Mouse (Mus musculus): Measurements from ENCODE around the gene Mtus2. TPM values are rescaled to one million over a fixed set of nuclear protein-coding genes. Genes with fewer than 3 reads are reported as not detected.
A peak's percentile ranks its signal among the peaks of the same experiment; 100 is the strongest.

Gene Mtus2
- polyA plus RNA-seq, 1 experiment from 2014 or later: 43.1 TPM

DNA sequence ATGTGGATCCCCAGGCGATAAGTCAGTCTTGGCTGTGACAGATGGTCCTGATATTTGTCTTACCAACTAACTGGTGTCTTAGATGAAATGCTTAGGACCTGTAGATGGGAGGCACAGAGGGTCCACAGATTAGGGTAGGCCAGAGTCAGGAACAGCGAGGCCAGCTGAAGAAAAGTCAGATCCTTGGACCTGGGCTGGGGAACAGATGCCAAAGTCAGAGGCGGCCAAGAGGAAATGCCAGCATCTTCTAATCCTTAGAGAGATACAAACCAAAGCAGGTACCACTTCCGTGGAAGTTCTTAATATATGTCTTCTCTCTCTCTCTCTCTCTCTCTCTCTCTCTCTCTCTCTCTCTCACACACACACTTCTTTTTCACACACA is 96.5 kb downstream of the Mtus2 start:
- H3K4me3 ChIP-seq: no peak overlapping the region
- 71% methylated on average over 4 of the region's 4 CpGs for WGBS
- no peak overlapping the region for H3K4me2 ChIP-seq
- ATAC-seq (ENCODE audit: low FRiP score, low read depth): 0 out of 2 replicates have a peak, but pooled peaks have one; percentile 45
- no peaks in the 10 kb centered on the region for H3K9me3 ChIP-seq
- no peak overlapping the region for H3K27ac ChIP-seq (replicated peaks)
- H3K4me1 ChIP-seq (replicated peaks): peaks cover 13% of the 10 kb centered on the region
- no peak overlapping the region for H3K9ac ChIP-seq
- no peaks in the 10 kb centered on the region for H3K27me3 ChIP-seq
- H3K36me3 ChIP-seq: no peaks in the 10 kb centered on the region

DNA sequence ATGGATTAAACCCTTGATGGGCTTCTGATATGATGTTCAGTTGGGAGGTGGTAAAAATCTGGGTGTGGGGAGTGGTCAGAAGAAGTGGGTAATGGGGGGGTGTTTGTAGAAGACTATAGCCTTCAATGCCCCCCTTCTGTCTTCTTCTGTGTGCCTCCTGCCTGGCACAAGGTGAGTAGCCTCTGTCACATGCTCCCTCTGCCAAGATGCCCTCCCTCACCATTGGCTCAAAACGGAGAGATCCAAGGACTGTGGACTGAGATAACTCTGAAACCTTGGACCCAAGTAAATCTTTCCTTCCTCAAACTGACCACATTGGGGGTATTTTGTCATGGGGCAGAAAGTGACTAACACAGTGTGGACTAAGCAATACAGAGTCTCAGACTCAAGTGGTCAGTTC is 99.7 kb downstream of the Mtus2 start:
- H3K9me3 ChIP-seq: no peaks in the 10 kb centered on the region
- no peaks in the 10 kb centered on the region for H3K27me3 ChIP-seq
- no peak overlapping the region for H3K9ac ChIP-seq
- WGBS: 87% methylated on average over 1 of the region's 1 CpGs
- no peak for ATAC-seq (ENCODE audit: low FRiP score, low read depth)
- no peaks in the 10 kb centered on the region for H3K36me3 ChIP-seq
- H3K27ac ChIP-seq (replicated peaks): no peak overlapping the region
- peaks cover 13% of the 10 kb centered on the region for H3K4me1 ChIP-seq (replicated peaks)
- no peak overlapping the region for H3K4me2 ChIP-seq
- no peak overlapping the region for H3K4me3 ChIP-seq

DNA sequence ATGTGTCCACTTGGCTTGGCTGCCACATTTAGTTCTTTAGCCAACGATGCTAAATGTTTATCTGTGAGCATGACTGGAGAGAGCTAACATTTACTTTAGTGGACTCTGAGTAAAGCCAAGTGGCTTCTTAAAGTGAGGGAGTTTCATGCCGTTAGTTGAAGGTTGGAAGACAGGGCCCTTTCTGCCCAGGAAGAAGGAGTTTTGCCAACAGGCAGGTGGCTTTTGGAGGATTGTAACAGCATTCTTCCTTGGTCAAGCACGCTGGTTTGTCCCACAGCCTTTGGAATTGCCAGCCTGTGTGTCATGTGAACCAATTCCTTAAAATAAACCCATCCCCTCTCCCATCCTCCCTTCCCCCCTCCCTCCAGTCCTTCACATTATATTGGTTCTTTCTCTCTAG is 100.3 kb downstream of the Mtus2 start:
- Histone ChIP-seq H3K4me3 (no peak overlapping the region), H3K27ac (replicated peaks) (no peak overlapping the region), H3K9me3 (no peaks in the 10 kb centered on the region), H3K9ac (no peak overlapping the region), H3K4me2 (no peak overlapping the region), H3K4me1 (replicated peaks) (peaks cover 12% of the 10 kb centered on the region), H3K36me3 (no peaks in the 10 kb centered on the region), H3K27me3 (no peaks in the 10 kb centered on the region)
- 81% methylated on average over 3 of the region's 3 CpGs for WGBS
- no peak for ATAC-seq (ENCODE audit: low FRiP score, low read depth)

DNA sequence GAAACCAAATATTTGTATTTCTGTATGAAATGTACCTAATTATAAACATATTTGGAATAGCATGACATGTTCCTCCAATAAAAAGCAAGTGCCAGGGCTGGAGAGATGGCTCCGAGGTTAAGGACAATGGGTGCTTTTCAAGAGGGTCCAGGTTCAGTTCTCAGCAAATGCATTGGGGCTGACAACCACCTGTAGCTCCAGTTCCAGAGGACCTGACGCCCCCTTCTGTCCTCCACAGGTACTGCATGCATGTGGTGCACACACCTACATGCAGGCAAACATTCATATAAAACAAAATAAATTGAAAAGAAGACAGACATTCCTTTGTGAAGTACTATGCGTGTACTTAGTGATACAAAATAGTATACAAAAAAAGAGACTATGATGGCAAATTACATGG is 102.2 kb downstream of the Mtus2 start:
- no peak overlapping the region for H3K4me3 ChIP-seq
- H3K27ac ChIP-seq (replicated peaks): no peak overlapping the region
- H3K4me1 ChIP-seq (replicated peaks): no peaks in the 10 kb centered on the region
- H3K27me3 ChIP-seq: no peaks in the 10 kb centered on the region
- ATAC-seq (ENCODE audit: low FRiP score, low read depth): no peak
- no peaks in the 10 kb centered on the region for H3K36me3 ChIP-seq
- H3K4me2 ChIP-seq: no peak overlapping the region
- WGBS: 74% methylated on average over 3 of the region's 3 CpGs
- no peaks in the 10 kb centered on the region for H3K9me3 ChIP-seq
- no peak overlapping the region for H3K9ac ChIP-seq

DNA sequence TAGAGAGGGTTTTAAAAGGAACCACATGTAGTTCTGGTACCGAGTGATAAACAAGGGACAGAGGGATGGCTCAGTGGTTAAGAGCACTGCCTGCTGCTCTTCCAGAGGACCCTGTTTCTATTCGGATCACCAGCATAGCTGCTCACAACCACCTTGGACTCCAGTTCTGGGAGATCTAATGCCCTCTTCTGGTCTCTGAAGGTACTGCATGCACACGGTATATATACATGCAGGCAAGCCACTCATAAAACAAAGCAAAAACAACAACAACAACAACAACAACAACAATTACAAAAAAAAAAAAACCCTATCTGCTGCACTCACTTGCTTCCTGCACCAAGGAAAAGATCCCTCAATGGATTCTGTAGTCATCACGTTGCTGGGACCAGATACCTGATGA is 104.7 kb downstream of the Mtus2 start:
- Histone ChIP-seq H3K27ac (replicated peaks) (no peak overlapping the region), H3K4me1 (replicated peaks) (no peaks in the 10 kb centered on the region), H3K36me3 (no peaks in the 10 kb centered on the region), H3K9me3 (no peaks in the 10 kb centered on the region), H3K27me3 (no peaks in the 10 kb centered on the region), H3K9ac (no peak overlapping the region), H3K4me2 (no peak overlapping the region), H3K4me3 (no peak overlapping the region)
- ATAC-seq (ENCODE audit: low FRiP score, low read depth): no peak
- 88% methylated on average over 4 of the region's 4 CpGs for WGBS

DNA sequence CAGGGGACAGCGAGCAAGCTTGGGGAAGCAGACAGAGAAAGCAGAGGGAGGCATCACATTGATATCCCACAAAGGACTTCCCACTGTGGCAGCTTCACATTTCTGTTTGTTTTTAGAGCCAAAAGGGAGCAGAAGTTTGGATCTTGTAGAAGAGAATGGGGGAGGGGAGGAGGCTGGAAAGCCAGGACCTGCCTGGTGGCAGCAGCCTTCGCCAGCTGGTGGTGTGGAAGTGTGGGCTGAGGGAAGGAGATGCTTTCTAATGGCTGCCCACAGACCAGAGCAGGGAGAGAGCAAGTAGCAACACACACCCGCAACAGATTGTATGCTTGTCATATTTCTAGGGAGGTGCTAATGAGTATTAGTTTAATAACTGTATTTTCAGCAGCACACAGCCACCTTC is 106.6 kb downstream of the Mtus2 start:
- Histone ChIP-seq H3K27me3 (no peaks in the 10 kb centered on the region), H3K4me3 (no peak overlapping the region), H3K36me3 (no peaks in the 10 kb centered on the region), H3K9me3 (no peaks in the 10 kb centered on the region), H3K4me2 (no peak overlapping the region), H3K4me1 (replicated peaks) (no peaks in the 10 kb centered on the region), H3K9ac (no peak overlapping the region), H3K27ac (replicated peaks) (no peak overlapping the region)
- no peak for ATAC-seq (ENCODE audit: low FRiP score, low read depth)
- 79% methylated on average over 3 of the region's 3 CpGs for WGBS

DNA sequence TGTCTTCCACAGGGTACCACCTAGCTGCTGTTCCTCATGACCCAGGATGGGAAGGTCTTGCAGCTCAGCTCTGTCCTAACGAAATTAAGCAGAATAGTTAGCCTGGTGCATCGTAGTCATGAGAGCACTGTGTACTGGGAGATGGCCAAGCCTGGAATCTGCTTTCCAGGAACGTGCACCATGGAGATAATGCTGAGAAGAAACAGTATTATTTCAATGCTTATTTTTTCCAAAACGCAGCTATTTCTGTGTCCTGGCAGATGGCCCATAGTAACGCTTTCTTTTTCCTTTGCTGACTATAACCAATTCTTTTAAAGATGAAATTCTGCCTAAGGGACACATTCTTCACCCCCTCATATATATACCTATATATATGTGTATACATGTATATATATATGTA is 108.1 kb downstream of the Mtus2 start:
- Histone ChIP-seq H3K36me3 (no peaks in the 10 kb centered on the region), H3K27me3 (no peaks in the 10 kb centered on the region), H3K4me1 (replicated peaks) (no peaks in the 10 kb centered on the region), H3K9ac (no peak overlapping the region), H3K4me2 (no peak overlapping the region), H3K9me3 (no peaks in the 10 kb centered on the region), H3K27ac (replicated peaks) (no peak overlapping the region), H3K4me3 (no peak overlapping the region)
- ATAC-seq (ENCODE audit: low FRiP score, low read depth): no peak
- WGBS: 71% methylated on average over 5 of the region's 5 CpGs

DNA sequence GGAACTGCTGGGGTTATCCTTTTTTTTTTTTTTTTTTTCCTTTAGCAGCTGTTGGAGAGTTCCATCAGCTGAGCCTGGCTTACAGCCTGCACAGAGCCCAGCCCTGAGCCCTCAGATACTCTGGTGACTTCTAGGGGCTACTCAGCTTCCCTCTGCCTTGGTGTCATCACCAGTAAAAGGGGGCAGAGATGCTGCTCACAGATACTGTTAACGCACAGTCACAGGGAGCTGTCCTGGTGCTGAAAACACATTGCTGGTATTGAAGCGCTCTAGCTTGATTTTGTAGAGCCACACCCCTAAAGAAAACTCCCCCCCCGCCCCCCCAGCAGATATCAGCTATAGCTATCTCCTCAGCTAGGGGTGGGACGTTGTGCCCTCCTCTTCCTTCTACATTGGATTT is 112.8 kb downstream of the Mtus2 start:
- no peaks in the 10 kb centered on the region for H3K27me3 ChIP-seq
- ATAC-seq (ENCODE audit: low FRiP score, low read depth): no peak
- H3K36me3 ChIP-seq: no peaks in the 10 kb centered on the region
- no peaks in the 10 kb centered on the region for H3K4me1 ChIP-seq (replicated peaks)
- H3K4me3 ChIP-seq: no peak overlapping the region
- H3K9ac ChIP-seq: no peak overlapping the region
- 13% methylated on average over 4 of the region's 4 CpGs for WGBS
- H3K27ac ChIP-seq (replicated peaks): no peak overlapping the region
- H3K4me2 ChIP-seq: no peak overlapping the region
- H3K9me3 ChIP-seq: no peaks in the 10 kb centered on the region

DNA sequence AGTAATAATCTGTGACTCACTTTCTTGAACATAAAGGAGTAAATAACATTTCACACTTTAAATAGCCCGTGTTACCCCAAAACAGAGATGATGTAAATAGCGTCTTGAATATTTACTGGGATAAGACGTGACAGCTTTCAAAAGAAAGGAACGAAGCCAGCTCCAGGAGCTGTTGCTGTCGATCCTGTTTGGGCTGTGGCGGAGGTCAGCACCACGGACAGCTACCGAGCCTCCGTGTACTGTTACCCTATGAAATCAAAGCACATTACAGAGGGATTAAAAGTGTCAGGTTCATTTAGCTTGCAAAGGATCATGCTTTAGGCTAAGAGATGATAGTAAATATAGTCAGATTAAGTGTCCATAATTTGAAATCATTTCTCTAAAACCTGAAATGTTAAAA is 114.7 kb downstream of the Mtus2 start:
- Histone ChIP-seq H3K4me3 (no peak overlapping the region), H3K27me3 (no peaks in the 10 kb centered on the region), H3K27ac (replicated peaks) (no peak overlapping the region), H3K9ac (no peak overlapping the region), H3K9me3 (no peaks in the 10 kb centered on the region), H3K36me3 (no peaks in the 10 kb centered on the region), H3K4me2 (no peak overlapping the region), H3K4me1 (replicated peaks) (no peaks in the 10 kb centered on the region)
- WGBS: 12% methylated on average over 9 of the region's 9 CpGs
- no peak for ATAC-seq (ENCODE audit: low FRiP score, low read depth)

DNA sequence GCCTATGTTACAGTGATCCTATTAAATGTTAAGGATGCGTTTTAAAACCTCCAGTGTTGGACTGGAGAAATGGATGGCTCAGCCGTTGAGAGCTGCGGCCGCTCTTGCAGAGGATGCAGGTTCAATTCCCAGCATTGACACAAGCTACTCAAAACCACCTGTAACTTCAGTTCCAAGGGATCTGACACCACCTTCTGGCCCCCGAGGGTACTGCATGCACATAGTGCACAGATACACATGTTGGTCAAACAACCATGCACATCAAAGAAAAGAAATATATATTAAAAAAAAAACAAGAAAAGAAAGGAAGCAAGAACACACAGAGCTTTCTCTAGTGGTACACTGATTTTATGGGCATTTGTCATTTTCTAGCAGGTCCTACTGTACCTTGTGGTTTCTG is 116.3 kb downstream of the Mtus2 start:
- Histone ChIP-seq H3K4me1 (replicated peaks) (no peaks in the 10 kb centered on the region), H3K9me3 (no peaks in the 10 kb centered on the region), H3K4me3 (no peak overlapping the region), H3K4me2 (no peak overlapping the region), H3K27ac (replicated peaks) (no peak overlapping the region), H3K27me3 (no peaks in the 10 kb centered on the region), H3K36me3 (no peaks in the 10 kb centered on the region), H3K9ac (no peak overlapping the region)
- WGBS: 94% methylated on average over 5 of the region's 5 CpGs
- ATAC-seq (ENCODE audit: low FRiP score, low read depth): no peak

DNA sequence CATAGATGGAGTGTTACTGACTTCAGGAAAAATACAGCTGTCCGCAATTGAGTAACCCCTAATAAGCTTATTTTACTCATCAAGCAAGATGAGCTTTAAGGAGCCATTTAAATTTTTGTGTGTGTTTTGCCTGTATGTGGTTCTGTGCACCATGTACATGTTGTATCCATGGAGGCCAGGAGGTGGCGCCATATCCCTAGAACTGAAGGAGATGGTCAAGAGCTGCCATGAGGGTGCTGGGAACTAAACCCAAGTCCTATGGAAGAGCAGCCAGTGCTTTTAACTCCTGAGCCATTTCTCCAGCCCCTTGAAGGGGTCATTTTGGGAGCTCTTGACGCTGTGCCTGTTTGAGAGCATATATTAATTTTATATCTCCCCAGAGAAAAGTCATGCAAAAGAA is 122.6 kb downstream of the Mtus2 start:
- no peak overlapping the region for H3K4me2 ChIP-seq
- no peaks in the 10 kb centered on the region for H3K9me3 ChIP-seq
- WGBS: 82% methylated on average over 3 of the region's 3 CpGs
- no peaks in the 10 kb centered on the region for H3K4me1 ChIP-seq (replicated peaks)
- no peaks in the 10 kb centered on the region for H3K27me3 ChIP-seq
- no peaks in the 10 kb centered on the region for H3K36me3 ChIP-seq
- no peak overlapping the region for H3K27ac ChIP-seq (replicated peaks)
- H3K4me3 ChIP-seq: no peak overlapping the region
- ATAC-seq (ENCODE audit: low FRiP score, low read depth): no peak
- H3K9ac ChIP-seq: no peak overlapping the region

DNA sequence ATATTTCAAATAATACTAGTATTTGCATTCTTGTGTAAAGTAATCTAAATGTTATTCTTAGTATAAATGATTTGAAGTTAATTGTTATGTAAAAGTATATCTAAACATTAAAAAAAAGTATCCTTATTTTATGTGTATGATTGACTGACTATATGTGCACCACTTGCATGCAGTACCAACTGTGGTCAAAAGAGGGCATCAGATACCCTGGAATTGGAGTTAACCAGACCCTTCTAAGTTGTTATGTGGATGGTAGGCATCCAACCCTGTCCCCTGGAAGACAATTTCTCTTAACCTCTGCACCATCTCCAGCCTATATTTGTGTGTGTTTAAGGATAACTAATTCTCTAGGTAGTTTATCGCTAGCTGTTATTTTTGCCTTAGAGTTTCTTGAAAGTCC is 126.4 kb downstream of the Mtus2 start:
- WGBS: 98% methylated on average over 1 of the region's 1 CpGs

DNA sequence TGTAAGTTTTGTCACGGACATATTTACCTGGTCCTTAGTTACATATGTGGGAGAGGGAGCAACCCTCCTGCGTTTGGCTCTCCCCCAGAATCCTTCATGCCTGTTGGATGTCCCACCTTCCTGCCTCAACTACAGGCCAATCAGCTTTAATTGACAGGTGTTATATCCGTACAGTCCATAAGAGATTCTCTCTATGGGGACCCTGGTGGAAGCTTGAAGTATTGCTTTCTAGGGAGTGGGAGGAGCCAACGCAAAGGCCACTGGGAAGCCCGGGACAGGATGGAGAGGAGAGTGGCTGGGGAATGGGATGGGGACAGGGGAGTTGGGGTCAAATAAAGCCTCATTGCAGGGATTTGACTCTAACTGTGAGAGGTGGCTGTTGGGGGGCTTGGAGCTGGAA is 127.6 kb downstream of the Mtus2 start:
- Histone ChIP-seq H3K36me3 (no peaks in the 10 kb centered on the region), H3K4me2 (no peak overlapping the region), H3K27ac (replicated peaks) (no peak overlapping the region), H3K9ac (no peak overlapping the region), H3K4me1 (replicated peaks) (no peaks in the 10 kb centered on the region), H3K27me3 (no peaks in the 10 kb centered on the region), H3K9me3 (no peaks in the 10 kb centered on the region), H3K4me3 (no peak overlapping the region)
- WGBS: 85% methylated on average over 5 of the region's 5 CpGs
- ATAC-seq (ENCODE audit: low FRiP score, low read depth): no peak

More for the DNA sequence above, 126.4 kb downstream of the Mtus2 start:
- Histone ChIP-seq H3K9ac (no peak overlapping the region), H3K36me3 (no peaks in the 10 kb centered on the region), H3K27ac (replicated peaks) (no peak overlapping the region), H3K4me1 (replicated peaks) (no peaks in the 10 kb centered on the region), H3K9me3 (no peaks in the 10 kb centered on the region), H3K27me3 (no peaks in the 10 kb centered on the region), H3K4me2 (no peak overlapping the region), H3K4me3 (no peak overlapping the region)
- ATAC-seq (ENCODE audit: low FRiP score, low read depth): no peak
